Mouse (Mus musculus): ENCODE data around the gene Myo3b.

- TF ChIP-seq CTCF (IDR thresholded peaks at IDR 0.05) = no peak
- no peak for TF ChIP-seq EP300 (IDR thresholded peaks at IDR 0.05; ENCODE audit: insufficient read depth, low read depth, low read length)
- no peak for TF ChIP-seq POLR2A (IDR thresholded peaks at IDR 0.05; ENCODE audit: insufficient read depth, low read depth, low read length)
These were observed 288.7 kb downstream of the Myo3b start for GRCm38 (mm10) chr2:70327602-70328001.

Data from heart, adult 2 months (tissue).